Mouse (Mus musculus): ENCODE measurements around the gene Ybey.

Ybey gene

DNA sequence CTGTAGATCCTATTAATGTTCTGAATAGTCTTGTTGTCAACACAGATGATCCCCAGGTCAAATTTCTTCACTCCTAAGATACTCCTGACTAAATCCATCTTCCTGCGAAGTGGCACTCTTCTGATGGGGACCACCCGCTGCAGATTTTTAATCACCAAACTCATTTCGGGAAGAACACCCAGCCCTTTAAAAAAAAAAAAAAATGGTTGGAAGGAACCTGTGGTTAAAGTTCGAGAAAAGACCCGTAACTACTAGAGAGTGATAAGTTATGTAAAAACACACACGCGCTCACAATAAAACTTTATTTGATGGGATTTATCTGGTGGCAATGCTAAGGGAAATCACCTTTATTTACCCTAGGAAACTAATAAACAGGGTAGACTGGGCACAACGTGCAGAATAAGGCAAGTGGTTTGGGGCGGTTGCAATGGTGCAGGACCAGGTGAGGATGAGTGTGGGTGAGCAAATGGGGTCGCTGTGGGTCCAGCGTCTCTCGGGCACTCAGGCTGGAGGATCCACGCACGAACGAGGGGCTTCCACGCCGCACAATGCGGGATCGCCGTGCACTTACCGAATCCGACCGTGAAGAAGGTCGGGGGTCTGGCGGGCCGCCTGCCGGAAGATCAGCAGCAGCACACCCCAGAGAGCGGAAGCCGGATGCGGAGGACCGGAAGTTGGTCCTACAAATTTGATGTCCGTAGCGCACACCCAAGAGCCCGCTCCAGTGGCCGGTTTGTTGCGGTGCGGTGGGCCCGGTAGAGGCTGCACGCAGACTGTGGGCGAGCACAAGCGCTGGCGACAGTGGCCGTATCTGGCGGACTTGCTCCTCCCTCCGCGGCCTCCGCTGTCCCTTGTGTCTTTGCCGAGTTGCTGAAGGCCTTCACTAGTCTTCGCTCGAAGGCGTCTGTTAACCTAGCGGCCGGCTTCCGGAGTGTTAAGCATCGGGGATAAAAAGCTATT, at the start of gene Ybey, which contains the start of gene Mcm3ap:
Gene Ybey, minus strand, starts transcription at position 912 of the 960 bp plus-strand sequence.
Gene Mcm3ap, plus strand, starts transcription at position 725 of the 960 bp plus-strand sequence.
- peak; percentile 80 to 84 for DNase-seq (ENCODE audit: low read depth in 2 of 2, low spot score in 2 of 2)

DNA sequence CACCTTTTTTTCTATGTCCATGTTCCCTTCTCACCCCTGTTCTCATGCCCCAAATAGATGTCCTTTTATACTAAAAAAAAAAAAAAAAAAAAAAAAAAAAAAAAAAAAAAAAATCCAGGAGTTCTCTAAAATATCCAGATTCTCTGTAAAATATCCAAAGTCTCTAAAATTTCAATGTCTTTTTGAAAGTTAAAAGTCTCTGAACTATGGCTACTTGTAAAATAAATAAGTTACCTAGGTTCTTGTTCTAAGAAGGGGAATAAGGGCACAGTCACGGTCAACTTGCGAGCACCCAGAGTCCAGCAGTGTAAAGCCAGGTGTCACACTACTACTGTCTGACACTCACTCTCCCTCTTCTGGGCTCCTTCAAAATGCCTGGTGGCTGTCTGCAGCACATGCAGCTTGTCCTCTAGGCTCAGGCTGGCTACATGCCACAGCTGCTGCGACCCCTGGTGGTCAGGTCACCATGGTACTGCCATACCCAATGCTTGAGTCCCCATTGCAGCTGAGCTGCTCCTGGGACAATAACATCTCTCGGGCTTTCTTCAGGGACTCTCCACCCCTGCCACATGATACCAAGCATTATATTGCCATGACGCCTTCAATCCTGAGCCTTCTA, 44.2 kb upstream of the Ybey start:
- peak; percentile 72 to 77 for DNase-seq (ENCODE audit: low read depth in 2 of 2, low spot score in 2 of 2)

DNA sequence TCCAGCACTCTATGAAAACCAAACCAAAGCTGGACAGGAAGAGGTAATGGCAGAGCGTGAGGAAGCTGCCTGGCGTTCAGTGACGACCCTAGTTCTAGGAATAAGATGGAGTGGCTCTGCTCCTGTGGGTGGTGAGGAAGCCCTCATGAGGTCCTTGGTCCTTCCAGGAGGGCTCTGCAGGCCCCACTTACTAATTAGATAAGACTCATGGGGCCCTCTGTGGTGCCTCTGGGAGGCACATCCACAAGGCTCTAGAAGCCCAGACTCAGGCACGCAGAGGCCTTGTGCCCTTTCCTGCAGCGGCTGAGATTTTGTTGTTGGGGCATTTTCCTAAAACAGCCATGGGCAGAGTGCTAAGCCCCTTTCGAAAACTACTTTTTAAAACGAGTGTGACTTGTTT, 37.0 kb upstream of the Ybey start:
- DNase-seq (ENCODE audit: low read depth in 2 of 2, low spot score in 2 of 2) = no peak

DNA sequence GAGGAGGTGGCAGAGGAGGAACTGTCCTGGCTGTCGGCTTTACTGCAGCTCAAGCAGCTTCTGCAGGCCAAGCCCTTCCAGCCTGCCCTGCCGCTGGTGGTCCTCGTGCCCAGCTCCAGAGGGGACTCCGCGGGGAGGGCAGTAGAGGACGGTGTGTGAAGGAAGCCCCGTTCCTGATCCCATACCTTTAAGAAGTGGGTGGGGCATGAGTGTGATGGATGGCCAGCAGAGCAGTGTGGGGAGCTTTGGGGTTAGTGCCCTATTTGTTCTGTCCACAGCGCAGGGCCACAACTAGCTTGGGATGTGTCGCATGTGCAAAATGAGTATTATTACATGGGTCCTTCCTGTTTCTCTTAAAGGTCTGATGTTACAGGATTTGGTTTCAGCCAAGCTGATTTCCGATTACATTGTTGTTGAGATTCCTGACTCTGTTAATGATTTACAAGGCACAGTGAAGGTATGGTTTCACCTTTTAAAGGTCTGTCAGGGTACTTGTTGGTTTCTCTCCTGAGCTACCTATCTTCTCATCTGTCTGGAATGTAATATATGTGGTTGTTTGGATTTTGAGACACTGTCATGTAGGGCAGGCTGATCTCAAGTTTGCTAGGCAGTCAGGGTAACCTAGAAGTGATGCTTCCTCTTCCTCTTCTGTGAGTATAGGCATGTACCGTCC, 35.5 kb upstream of the Ybey start:
- no peak for DNase-seq (ENCODE audit: low read depth in 2 of 2, low spot score in 2 of 2)

DNA sequence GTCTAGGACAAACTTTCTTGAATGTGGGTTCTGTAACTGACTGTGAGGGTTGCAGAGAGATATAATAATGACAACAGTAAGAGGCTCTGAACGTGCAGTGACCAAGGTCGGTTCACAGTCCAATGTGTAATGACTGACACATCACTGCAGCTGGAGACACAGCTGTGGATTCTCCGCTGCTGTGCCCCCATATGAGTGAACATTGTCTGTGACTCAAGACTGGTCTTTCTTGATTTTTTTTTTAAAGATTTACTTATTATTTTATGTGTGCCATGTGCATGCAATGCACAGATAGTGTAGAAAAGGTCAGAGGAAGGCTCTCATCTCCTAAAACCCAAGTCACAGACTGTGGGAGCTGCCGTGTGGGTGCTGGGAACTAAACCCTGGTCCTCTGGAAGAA, 28.6 kb upstream of the Ybey start:
- no peak for DNase-seq (ENCODE audit: low read depth in 2 of 2, low spot score in 2 of 2)

DNA sequence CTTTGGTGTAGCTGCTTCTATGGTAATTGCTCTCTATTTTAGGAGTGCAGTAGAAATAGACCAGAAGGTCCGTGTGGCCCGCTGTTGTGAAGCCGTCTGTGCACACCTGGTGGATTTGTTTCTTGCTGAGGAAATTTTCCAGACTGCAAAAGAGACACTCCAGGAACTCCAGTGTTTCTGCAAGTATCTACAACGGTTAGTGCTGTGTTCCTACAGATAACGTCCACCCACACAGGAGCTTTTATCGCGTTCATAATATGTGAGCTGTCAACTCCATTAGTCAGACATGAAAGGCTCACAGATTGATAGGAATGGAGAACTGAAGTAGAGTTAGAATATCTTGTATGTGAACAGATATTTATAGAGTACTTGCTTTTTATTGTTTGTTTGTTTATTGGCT, 27.5 kb upstream of the Ybey start:
- DNase-seq (ENCODE audit: low read depth in 2 of 2, low spot score in 2 of 2) = no peak

DNA sequence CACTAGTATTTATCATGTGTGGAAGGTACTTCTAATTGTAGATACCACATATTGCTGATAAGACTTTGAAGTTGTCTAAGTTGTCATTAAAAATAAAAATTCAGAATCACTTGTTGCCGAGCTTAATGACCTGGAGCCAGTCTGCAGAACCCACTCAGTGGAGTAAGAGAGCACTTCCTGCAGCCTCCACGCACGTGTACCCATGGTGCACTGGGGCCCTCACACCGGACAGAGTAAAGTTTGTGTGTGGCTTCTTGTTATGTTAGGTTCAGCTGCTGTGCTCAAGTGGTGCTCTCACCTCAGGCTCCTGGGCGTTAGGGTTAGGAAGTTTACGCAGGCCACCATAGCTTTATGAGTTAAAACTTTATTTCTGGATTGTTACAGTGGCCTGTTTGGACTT, 26.6 kb upstream of the Ybey start:
- DNase-seq (ENCODE audit: low read depth in 2 of 2, low spot score in 2 of 2) = no peak

DNA sequence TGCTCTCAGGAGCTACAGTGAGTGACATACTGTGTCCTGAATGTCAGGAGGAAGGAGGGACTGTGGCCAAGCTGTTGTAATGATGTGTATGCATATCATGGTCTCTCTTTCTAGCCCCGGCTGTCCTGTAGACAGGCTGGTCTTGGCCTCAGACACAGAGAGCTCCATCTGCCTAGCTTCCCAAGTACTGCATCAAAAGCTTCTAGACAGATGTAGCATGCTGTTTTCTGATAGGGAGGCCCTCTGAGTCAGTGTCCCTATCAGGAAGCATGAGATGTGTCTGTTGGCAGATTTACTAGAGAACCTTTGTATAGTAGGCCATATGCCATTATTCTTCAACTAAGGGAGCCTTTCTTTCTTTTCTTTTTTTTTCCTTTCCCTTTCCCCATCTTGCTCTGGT, 24.6 kb upstream of the Ybey start:
- DNase-seq (ENCODE audit: low read depth in 2 of 2, low spot score in 2 of 2) = no peak

DNA sequence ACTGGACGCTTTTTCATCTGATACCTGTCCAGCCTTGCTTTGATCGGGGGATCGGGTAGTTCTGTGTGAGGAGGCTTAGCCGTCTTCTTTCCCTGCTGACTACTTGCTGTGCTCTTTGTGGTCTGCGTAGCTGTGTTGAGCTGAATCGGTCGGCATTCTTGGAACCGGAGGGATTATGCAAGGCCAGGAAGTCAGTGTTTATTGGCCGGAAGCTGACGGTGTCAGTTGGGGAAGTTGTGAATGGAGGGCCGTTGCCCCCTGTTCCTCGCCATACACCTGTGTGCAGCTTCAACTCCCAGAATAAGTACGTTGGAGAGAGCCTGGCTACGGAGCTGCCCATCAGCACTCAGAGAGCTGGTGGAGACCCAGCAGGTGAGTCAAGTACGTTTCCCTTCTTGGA, 20.3 kb upstream of the Ybey start:
- no peak for DNase-seq (ENCODE audit: low read depth in 2 of 2, low spot score in 2 of 2)

DNA sequence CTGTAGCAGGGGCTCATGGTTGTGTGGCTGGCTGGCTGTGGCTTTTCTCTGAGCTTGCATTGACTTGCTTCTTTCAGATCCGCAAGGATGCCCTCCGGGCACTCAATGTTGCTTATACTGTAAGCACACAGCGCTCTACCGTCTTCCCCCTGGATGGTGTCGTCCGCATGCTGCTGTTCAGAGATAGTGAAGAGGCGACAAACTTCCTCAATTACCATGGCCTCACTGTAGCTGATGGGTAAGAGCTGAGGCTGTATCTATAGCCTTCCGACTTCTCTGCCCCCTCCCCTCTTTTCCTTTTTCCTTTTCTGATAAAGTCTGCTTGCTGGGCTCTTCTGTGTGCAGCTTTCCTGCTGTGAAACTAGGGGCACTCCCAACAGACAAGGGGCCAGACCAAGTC, 19.4 kb upstream of the Ybey start:
- no peak for DNase-seq (ENCODE audit: low read depth in 2 of 2, low spot score in 2 of 2)

DNA sequence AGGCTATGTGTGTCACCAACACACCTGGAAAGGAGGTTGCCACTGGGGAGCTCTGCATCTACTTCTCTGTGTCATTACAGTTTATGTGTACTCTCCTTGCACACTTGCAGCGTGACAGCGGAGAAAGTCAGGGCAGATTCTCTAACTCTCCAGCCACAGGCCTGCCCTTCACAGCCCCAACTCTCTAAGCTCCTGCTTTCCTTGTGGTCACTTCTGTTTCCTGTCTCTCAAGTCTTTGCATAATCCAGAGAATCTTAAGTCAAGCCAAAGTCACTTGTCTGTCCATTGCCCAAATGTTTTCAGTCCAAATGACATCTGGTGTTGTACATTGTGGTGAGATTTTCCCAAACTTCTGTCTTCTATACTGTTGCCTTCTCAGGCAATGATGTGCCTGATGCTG, 17.4 kb upstream of the Ybey start:
- DNase-seq (ENCODE audit: low read depth in 2 of 2, low spot score in 2 of 2) = no peak

DNA sequence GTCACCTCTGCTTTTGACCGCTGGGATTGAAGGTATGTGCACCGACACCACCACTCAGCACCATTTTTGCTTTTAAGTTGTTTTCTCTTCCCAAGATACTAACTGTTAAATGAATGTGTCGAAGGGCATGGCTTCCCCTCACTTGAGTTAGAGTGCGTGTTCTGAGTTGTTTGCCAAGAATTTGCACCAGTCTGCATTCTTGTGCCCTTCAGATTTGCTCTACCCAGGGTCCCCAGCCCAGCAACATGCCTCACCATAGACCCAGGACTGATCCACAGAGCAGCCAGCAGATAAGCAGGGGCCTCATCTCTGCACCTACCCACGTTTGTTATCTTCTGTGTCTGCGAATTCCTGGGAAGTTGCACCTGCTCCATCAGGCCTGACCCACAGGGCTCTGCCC, 12.6 kb upstream of the Ybey start:
- no peak for DNase-seq (ENCODE audit: low read depth in 2 of 2, low spot score in 2 of 2)

DNA sequence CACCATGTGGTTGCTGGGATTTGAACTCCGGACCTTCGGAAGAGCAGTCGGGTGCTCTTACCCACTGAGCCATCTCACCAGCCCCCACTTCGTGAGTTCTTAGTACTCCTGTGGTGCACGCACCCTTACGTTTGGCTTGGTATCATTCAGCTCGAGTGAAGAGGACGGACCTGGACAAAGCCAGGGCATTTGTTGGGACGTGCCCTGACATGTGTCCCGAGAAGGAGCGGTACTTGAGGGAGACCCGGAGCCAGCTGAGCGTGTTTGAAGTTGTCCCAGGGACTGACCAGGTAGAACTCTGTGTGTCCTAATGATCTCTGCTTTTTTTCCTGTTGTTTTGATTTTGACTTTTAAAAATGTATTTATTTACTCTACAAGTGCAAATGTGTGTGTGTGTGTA, 11.9 kb upstream of the Ybey start:
- no peak for DNase-seq (ENCODE audit: low read depth in 2 of 2, low spot score in 2 of 2)

DNA sequence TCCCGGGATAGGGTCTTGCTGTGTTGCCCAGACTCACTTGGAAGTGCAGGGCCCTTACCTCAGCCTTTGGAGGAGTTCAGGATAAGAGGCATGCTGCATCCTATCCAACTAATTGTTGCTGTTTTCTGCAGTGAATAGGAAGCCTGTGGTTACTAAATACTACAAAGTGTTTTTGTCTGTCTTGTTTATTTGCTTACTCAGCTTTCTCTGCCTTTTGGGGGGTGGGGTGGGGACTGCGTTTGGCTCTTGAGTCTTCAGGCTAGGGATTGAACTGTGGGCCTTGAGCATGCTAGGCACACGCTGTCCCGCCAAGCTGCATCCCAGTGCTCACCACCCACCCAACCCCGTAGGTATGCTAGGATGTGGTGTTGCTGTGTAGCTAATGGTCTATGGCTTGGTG, 4.8 kb upstream of the Ybey start:
- no peak for DNase-seq (ENCODE audit: low read depth in 2 of 2, low spot score in 2 of 2)

DNA sequence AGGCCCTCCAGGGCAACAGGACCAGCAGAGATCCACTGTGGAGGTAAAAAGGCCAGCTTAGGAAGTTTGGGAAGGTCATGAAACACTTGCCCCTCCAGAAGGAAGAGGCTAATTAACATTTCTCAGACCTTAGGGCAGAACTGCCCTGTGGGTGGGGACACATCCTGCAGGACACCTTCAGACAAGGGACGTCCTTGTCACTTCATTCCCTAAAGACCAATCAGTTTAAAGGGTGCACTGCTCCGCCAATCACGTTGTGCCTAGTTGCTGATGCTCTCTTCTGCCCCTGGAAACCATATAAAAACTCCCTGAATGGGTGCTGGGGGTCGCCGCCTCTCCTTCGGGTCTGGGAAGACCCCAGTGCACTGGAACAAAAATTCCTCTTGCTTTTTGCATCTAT, 6.2 kb downstream of the Ybey start:
- DNase-seq (ENCODE audit: low read depth in 2 of 2, low spot score in 2 of 2) = no peak

DNA sequence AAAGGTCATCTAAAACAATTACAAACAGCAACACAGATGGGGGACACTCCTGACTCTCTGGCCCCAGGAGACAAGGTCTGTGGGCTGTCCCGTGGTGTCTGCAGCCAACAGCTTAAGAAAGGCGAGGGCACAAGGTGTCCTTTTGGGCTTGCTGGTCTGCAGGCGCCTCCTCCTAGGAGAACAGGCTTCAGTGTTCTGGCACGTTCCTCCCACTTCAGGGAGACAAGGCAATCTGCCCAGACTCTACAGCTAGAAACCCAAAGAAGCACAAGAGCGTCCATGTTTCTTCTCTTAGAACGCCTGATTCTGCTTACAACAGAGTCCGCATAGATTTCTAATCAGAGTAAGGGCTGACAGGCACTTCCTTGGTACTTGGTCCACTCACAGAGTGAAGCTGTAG, 6.6 kb downstream of the Ybey start:
- DNase-seq (ENCODE audit: low read depth in 2 of 2, low spot score in 2 of 2) = no peak

DNA sequence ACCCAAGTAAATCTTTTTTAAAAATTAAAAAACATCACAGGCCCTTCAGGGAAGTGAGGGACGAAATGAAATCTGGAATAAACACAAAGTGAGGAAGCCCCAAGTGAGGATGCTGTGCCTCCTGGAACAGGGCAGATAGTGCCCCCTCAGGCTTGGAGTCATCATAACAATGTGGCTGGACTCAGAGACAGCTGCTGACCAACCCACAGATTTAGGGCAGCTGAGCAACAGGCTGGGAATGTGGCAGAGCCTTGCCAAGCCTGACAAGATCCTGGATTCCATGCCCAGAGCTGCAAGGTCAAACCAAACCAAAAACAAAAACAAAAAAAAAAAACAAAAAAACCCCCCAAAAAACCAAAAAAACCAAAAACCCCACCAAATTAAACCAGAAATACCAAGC, 7.7 kb downstream of the Ybey start:
- no peak for DNase-seq (ENCODE audit: low read depth in 2 of 2, low spot score in 2 of 2)

DNA sequence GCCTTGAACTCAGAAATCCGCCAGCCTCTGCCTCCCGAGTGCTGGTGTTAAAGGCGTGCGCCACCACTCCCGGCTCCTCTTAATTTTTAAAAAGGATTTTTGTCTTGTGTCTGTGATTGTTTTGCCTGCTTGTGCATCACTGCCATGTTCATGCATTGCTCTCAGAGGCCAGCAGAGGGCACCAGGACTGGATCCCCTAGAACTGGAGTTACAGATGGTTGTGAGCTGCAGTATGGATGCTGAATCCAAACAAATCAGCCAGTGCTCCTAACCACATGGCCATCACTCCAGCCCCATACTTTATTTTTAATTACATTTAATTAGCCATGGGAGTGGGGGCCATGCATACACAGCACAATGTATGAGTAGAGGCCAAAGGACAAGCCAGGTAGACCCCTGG, 13.6 kb downstream of the Ybey start:
- peak; percentile 38 to 55 for DNase-seq (ENCODE audit: low read depth in 2 of 2, low spot score in 2 of 2)

DNA sequence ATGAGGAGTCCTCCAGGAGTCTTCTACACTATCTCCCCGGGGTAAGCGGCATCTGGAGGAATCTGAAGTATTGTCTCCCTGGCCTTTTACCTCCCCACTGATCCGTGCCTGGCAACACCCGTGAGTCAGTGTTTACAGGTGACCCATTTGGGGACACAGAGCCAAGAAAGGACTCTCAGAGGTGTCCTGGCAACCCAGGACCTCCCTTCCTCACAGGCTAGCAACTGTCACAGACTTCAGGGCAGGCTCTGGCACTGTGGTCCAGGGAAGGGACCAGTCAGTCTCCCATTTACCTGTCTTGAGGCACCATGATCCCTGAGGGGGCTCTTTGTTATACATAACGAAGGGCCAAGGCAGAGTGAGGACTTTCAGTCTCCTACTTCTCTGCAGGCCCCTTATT, 20.1 kb downstream of the Ybey start, which contains the start of gene 2610028H24Rik:
Gene 2610028H24Rik, plus strand, starts transcription at position 231 of the 400 bp plus-strand sequence.
- no peak for DNase-seq (ENCODE audit: low read depth in 2 of 2, low spot score in 2 of 2)

DNA sequence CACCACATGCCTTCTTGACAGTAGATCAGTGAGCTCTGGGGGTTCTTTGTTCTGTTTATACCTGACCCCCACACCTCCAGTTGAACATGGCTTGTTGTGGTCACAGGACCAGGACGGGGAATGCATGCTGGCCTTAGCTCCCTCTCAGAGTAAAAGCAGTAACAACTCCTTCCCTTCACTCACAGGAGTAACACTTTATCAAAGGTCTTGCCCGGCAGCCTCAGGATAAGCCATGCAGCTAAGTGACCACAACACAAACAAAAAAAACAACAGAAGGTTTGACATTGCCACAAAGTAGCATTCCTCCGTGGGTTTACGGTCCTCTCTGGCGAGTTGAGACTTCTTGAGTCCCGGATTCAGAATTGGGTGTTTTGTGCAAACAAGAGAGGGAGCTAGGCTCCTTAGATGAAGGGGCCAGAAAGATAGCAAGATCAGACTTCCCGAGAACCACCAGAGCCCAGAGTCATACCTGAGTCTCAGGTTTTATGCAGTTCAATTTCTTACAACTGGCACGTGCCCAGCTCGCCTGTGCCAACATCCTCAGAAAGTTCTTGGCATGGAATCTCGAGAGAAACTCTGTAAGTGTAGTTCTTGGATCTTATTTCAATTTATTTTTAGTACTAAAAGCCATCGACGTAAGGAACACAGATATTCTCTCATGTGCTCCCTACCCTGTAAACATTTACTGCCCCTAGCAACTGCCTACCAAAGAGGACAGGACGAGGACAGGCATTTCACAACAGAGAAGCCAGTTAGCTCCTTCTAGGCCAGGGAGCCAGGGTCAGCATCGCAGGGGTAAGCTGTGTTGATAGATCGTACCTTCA, 21.3 kb downstream of the Ybey start:
- DNase-seq (ENCODE audit: low read depth in 2 of 2, low spot score in 2 of 2) = no peak
